Mouse (Mus musculus) adrenal gland, adult 2 months (tissue): ENCODE measurements at regions not wholly inside any gene's neighbourhood (a gene's known extent, or its start where the extent isn't known, plus 50 kb on each side); places are given as distances from the start of the nearest gene placed in this dataset.

Experiments used
- DNase-seq: peaks from one replicate; pipeline ENCODE4 v3.0.0; 2021

- no peak for DNase-seq
These were observed 180.9 kb upstream of the Dph6 start for GRCm38 (mm10) chr2:114835694-114836093.

DNA sequence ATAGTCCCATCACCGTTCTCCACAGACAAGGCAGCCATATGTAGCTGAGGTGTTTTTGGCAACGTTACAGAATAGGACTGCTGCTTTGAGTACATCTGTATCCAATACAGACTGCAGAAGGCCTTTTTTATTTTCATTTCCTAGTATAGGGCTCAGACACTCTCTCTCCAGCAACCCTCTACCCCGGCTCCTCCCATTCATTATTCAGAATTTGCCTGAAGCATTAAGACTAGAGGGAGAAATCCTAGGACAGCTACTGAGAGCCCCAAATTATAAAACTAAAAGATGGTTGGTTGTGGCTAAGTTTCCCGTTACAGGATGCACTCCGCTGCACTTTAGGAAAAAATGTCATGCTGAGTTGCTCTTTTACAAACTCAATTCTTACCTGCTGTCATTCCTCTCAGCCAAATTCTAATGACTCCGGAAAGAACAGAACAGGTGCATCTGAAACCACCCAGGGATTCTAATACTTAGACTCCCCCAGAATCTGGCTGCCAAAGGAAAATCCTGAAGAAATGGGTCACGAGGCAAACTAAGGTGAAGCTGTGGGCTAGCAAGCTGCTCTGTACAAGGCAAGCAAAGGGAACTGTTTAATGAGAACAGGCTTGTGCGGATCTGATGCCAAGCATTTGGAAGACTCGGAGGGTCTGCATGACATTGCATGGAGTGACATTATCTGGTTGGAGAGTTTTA is 189.1 kb upstream of the Dph6 start:
- DNase-seq = no peak

- no peak for DNase-seq
These were observed 189.6 kb upstream of the Dph6 start for GRCm38 (mm10) chr2:114844389-114844771.

DNA sequence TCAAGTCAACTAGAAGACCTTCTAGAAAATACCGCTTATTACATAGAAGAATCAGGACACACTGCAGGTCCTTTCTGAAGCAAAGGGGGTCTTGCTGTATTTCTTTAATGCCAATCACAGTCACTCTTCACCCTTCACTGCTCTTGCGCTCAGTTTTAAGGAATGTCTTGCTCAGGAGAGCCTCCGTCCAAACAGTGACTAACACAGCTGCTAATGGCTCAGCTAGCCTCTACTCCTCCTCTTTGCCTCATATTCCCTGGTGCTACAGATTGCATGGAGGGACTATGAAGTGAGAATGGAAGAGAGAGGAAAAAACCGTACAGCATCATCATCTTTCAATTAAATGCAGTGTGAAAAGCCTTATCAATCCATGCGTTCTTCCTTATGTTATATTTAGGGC is 193.7 kb upstream of the Dph6 start:
- DNase-seq = no peak

DNA sequence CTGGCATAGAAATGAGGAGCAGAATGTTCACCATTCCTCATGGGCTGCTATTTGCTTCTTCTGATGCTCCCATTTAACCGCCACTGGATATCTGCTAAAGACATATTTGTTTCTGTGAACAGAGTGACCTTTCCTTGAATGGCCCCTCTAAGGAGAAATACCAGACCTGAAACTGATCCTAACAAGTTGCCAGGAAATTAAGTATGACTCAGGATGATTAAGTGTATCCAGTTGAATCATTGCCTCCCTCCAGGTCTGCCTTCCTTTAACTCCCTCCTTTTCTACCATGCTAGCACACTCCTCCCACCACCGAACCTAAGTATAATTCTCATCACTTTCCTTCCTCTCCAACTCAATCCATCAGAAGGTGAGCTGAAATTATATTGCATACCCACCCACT is 194.2 kb upstream of the Dph6 start:
- DNase-seq = peak; percentile 13

GRCm38 (mm10) chr2:114853715-114854530 is 199.2 kb upstream of the Dph6 start:
- DNase-seq = peak; percentile 84

DNA sequence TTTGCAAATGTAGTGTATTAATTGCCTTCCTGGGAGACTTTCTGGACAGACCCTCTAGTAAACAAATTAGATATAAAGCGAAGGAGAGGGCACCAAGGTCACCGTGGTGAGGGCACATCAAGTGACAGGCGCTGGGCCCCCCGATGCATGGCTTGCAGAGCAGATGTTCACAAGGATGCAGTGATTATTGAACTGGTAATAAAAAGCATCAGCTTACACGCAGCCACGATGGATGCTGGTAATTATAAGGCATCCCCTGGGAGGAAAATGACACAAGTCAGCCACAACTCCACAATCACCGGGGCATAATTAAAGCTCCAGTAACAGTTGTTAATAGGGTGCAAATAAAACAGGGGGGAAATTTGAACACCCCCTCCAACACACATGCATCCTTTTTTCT is 217.5 kb upstream of the Dph6 start:
- DNase-seq = no peak

- DNase-seq = no peak
These were observed 218.3 kb upstream of the Dph6 start for GRCm38 (mm10) chr2:114873090-114873489.

- DNase-seq = no peak
These were observed 224.3 kb upstream of the Dph6 start for GRCm38 (mm10) chr2:114879084-114879483.

DNA sequence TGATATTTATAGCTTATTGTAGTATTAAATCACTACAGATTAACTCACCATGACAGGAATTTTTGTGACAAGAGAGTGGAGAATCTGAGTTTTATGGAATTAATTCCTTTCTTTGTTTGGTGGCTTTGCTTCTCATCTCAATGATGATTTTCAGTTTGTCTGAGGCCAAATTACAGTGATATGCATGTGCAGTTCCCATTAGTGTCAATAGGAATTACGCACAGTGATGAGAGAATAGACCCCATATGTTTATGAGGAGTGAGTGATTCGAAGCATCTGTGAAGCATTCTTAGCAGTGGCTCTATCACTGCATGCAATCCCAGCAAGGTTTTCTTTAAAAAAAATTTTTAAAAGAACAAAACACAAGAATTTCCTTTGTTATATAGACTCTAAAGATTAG is 225.0 kb upstream of the Dph6 start:
- no peak for DNase-seq

DNA sequence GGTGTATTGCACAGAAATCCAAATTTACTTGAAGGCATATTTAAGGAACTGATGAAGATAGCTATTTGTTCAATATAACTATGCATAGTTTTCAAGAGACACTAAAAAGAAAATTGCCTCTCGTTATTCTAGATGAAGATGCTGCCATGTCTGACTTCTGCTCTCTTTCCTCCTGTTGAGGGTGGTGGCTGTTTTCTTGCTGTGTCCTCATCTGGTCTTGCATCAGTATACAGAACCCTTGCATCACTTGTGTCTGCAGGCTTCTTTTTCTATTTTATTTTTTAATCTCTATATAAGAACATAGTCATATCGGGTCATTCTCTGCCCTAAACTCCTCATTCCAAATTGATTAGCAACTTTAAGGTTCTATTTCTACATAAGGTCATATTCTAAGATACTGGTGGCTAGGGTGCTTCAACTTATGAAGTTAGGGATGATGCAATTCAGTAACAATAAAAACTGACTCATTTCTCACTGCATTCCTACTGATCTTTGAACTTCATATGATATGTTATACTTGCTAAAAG is 231.0 kb upstream of the Dph6 start:
- no peak for DNase-seq

- DNase-seq = no peak
These were observed 244.0 kb upstream of the Dph6 start for GRCm38 (mm10) chr2:114898812-114899211.

- DNase-seq = no peak
These were observed 257.2 kb upstream of the Dph6 start for GRCm38 (mm10) chr2:114911845-114912500.

GRCm38 (mm10) chr2:114915025-114915690 is 260.4 kb upstream of the Dph6 start:
- no peak for DNase-seq

- no peak for DNase-seq
These were observed 263.9 kb upstream of the Dph6 start for GRCm38 (mm10) chr2:114918420-114919332.

GRCm38 (mm10) chr2:114923911-114924310 is 269.1 kb upstream of the Dph6 start:
- DNase-seq = no peak

DNA sequence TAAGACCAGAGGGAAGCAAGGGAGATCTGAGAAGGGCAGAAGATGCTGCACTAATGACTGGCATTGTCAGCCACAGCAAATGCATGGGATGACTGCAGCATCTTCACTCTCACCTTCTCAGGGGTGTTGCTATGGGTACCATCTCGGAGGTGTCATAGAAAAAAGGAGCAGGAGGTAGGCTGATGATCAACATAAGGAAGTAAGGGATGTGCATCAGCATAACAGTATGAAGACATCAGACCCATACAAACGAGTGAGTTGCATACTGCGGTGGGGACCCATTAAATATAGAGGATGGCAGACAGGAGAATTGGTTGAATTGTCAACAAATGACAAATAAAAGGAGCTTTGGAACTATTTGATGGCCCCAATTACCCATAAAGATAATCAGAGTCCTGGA is 280.7 kb upstream of the Dph6 start:
- DNase-seq = no peak

DNA sequence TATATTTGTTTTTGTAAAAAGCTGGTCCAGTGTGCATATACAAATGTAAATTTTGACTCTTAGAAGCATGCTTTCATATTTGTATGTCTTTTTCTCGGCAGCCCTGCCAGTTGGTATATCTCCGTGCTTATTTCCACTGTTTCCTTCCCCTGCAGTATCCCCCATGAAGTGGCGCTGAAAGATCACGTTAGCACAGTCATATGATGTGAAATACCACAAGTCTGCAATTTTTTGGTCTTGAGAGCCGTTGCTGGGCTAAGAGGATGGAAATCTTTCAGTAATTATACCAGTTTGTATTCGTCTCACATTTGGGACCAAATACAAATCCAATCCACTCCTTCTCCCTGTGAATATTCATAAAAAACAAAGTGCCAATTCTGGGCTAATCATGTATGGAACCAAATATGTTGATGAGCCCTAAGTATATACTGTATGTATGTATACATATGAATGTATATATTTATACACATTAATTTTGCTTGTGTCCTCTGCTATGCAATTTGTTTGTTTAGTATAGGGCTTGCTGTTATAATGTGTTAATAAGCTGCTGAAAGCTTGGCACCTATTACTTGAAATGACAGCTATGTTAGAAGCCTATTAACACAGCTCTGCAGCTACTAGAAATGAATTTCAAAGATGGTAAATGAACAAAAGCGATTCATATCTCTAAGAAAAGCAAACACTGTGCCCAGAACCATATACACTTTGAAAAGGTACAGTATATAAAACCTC is 283.8 kb upstream of the Dph6 start:
- DNase-seq = no peak

DNA sequence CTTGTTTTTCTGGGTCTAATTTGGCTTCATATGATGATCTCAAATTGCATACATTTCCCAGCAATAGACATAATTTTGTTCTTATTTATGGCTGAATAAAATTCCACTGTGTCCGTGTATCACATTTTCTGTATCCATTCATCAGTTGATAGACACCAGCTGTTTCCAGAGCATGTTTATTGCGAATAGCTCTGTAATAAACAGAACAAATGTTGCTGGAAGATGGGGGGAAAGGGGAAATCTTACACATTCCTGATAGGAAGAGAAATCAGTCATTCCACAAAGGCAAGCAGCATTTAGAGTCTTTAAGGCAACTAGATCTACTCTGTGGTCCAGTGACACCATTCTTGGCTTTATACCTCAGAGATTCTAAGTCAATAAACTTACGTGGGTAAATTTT is 311.3 kb upstream of the Dph6 start:
- DNase-seq = no peak

- no peak for DNase-seq
These were observed 313.9 kb upstream of the Dph6 start for GRCm38 (mm10) chr2:114968651-114969050.

DNA sequence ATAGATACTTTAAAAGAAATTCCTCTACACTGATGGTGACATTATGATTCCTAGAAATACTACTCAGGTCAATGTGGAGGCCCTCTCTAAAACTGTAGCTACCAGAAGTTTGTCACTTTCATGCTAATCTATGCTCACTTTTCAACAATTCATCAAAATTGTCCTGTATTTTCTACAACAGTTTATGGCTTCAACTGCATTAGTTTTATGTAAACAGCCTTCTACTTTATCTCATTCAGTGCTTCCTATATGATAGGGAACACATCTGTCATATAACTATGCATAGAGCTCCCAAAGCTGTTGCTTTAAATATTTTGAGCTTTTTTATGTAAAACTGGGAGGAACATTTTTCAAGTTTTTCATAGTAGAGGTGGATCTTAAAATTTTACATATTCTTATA is 338.7 kb upstream of the Dph6 start:
- no peak for DNase-seq
